ENCODE assay signal across 15 mouse cellular contexts in the genomic region with DNA sequence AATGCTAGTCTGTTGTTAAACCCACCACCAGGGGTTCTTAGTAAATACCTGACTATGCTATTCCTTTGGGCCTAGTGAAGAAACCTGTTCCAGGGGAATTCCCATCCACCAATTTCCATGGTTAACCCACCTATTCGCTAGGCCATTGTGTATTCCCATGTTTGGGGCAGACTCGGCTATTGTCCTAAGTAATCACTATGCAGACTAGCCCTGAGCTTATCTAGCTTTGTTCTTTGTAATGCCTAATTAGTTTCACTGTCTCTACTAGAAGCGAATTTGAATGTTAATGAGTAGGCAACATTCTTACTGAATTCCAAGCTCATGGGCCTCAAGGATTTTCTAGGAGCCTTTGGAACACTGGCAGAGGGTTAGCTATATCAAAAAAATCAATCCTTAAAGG. TPM values are rescaled to one million over a fixed set of nuclear protein-coding genes. Genes with fewer than 3 reads are reported as not detected.
A peak's percentile ranks its signal among the peaks of the same experiment; 100 is the strongest.
DNase-seq lines count a peak whose midpoint lies in the region; TF ChIP-seq lines count a peak whose summit lies in the region.
"Not testable (repeated sequence)": the region's sequence is repeated elsewhere in the genome, so short reads cannot be mapped to it uniquely, and the experiment has no call there.
"Had no signal": no experiment of that assay in that cellular context is flagged by ENCODE, and none has a peak within 500 bp of the region (broad histone marks: within the 10 kb centered on the region; RNA-seq: fewer than 3 reads in every experiment).

No protein-coding gene starts in this region.

- H3K36me3 ChIP-seq in ES-E14 (ENCODE audit: control insufficient read depth, insufficient read depth, low read length, poor library complexity, severe bottlenecking), result not testable (repeated sequence)

- DNase-seq in ES-CJ7 (ENCODE audit: low read depth, low spot score), result peak; percentile 96
- DNase-seq in ES-E14 (ENCODE audit: low read depth, low spot score), result peak; percentile 71
- peak; percentile 95 for DNase-seq in R1 (ENCODE audit: low read depth, low spot score)
- DNase-seq in WW6 (ENCODE audit: low read depth, low spot score), result peak; percentile 36
- peak; percentile 95 for DNase-seq in ZHBTc4 (ENCODE audit: low read depth, low spot score)

- H3K9me3 ChIP-seq in ES-E14 (ENCODE audit: control insufficient read depth, insufficient read depth, low read depth, low read length), result not testable (repeated sequence)

- peak overlapping the region; percentile 69; the same call in 1 of the 2 replicates for H3K27ac ChIP-seq in ES-E14 (ENCODE audit: insufficient read depth, low read depth, low read length, poor library complexity, severe bottlenecking)

- not testable (repeated sequence) for H3K9ac ChIP-seq in ES-E14 (ENCODE audit: insufficient read depth, low read depth, low read length, poor library complexity, severe bottlenecking)

- in situ Hi-C loops in ES-E14 (cut with MboI; ENCODE audit: low sequenced_read_pairs in 2 of 2, unreplicated experiment in 2 of 2), result not testable (repeated sequence)

- H3K4me3 ChIP-seq in ES-E14 (ENCODE audit: insufficient read depth in 1 of 2, low read depth in 1 of 2, low read length in 2 of 2, poor library complexity in 1 of 2, severe bottlenecking in 1 of 2), result not testable (repeated sequence)

- not testable (repeated sequence) for H3K4me1 ChIP-seq in ES-E14 (ENCODE audit: control insufficient read depth in 2 of 2, insufficient read depth in 2 of 2, low read length in 2 of 2, poor library complexity in 1 of 2)

TF ChIP-seq in ES-E14, 5 proteins besides CTCF, POLR2A, EP300 and RAD21:
- peak; percentile 46; the same call in 1 of the 2 replicates for TF ChIP-seq CHD2 (IDR thresholded peaks at IDR 0.05; ENCODE audit: low read depth, low read length)

RNA-seq across cellular contexts. Expression of a gene that starts 1.3 kb away (rescaled TPM):
- not detected in 2 replicates for total RNA-seq in ES-E14 (2012; rRNA removed)
- total RNA-seq: adrenal gland, adult 18-20 months; adrenal gland, adult 2 months; adrenal gland, adult 8-10 months; adrenal gland, postnatal 10 days; adrenal gland, postnatal 14 days; adrenal gland, postnatal 25 days; adrenal gland, postnatal 36 days; adrenal gland, postnatal 4 days; CH12.LX; MEL had no signal

RNA-seq across cellular contexts. Expression of a gene that starts 37.1 kb away (rescaled TPM):
- not detected in 2 replicates for total RNA-seq in ES-E14 (2012; rRNA removed)
- total RNA-seq: adrenal gland, adult 18-20 months; adrenal gland, adult 2 months; adrenal gland, postnatal 10 days; adrenal gland, postnatal 14 days; adrenal gland, postnatal 25 days; adrenal gland, postnatal 36 days; adrenal gland, postnatal 4 days; CH12.LX; MEL had no signal

Comparison
In these comparisons a context has a peak if more than half of its experiments do, and no peak if none do; other contexts are left out.
1. DNase-seq: peak in every context shown above with its lines; median percentile 96 in ES-CJ7; 95 in R1; 95 in ZHBTc4; 71 in ES-E14; 36 in WW6.